Mouse (Mus musculus): ENCODE measurements around the gene Tcirg1.

- TF ChIP-seq CTCF (IDR thresholded peaks at IDR 0.05; ENCODE audit: control insufficient read depth, insufficient read depth, low read length) (no peak), POLR2A (IDR thresholded peaks at IDR 0.05; ENCODE audit: borderline replicate concordance, control insufficient read depth, low read depth, low read length) (no peak)
Observed at GRCm38 (mm10) chr19:3882214-3882613, 24.7 kb downstream of the Tcirg1 start.

Measured in bone marrow, adult 2 months (tissue).